Mouse (Mus musculus): ENCODE results near the gene Syngr4. TPM values are rescaled to one million over a fixed set of nuclear protein-coding genes. Genes with fewer than 3 reads are reported as not detected.

The Syngr4 gene
- polyA plus RNA-seq, 1 experiment from 2014 or later: 1.1 TPM

DNA sequence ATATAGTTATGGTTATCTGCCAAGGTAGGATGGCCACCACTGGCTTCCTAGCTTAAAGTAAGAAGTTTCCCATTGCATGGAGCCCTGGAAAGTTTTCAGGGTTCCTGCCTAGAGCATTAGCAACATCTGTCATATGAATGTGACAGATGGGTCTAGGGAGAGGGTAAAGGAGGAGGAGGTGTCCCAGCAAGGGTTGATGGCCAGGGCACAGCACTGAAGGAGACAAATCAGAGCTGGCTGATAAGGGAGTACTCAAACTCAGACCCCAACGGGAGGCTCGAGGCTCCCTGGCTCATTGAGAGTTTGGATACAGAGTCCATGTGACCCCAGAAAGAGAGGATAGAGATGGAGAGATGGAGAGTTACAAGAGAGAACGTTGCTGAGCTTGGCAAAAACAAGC is 45.9 kb downstream of the Syngr4 start:
- Histone ChIP-seq H3K9ac (ENCODE audit: low read length) (no peak overlapping the region), H3K9me3 (ENCODE audit: control insufficient read depth, low read length) (no peaks in the 10 kb centered on the region), H3K4me2 (ENCODE audit: low read depth, low read length, severe bottlenecking) (no peak overlapping the region), H3K36me3 (ENCODE audit: control insufficient read depth, insufficient read depth, low read length) (no peaks in the 10 kb centered on the region), H3K27me3 (ENCODE audit: control insufficient read depth, insufficient read depth, low read length) (no peaks in the 10 kb centered on the region), H3K4me1 (replicated peaks; ENCODE audit: control insufficient read depth, insufficient read depth, low read length) (0 out of 2 replicates have a peak, but pooled peaks cover 4% of the 10 kb centered on the region), H3K4me3 (ENCODE audit: low read depth, low read length) (no peak overlapping the region), H3K27ac (ENCODE audit: low read depth, low read length) (no peak overlapping the region)
- DNase-seq (ENCODE audit: low spot score) (no peak), ATAC-seq (replicated peaks; ENCODE audit: low FRiP score) (no peak)
- 79% methylated on average over 3 of the region's 3 CpGs for WGBS

DNA sequence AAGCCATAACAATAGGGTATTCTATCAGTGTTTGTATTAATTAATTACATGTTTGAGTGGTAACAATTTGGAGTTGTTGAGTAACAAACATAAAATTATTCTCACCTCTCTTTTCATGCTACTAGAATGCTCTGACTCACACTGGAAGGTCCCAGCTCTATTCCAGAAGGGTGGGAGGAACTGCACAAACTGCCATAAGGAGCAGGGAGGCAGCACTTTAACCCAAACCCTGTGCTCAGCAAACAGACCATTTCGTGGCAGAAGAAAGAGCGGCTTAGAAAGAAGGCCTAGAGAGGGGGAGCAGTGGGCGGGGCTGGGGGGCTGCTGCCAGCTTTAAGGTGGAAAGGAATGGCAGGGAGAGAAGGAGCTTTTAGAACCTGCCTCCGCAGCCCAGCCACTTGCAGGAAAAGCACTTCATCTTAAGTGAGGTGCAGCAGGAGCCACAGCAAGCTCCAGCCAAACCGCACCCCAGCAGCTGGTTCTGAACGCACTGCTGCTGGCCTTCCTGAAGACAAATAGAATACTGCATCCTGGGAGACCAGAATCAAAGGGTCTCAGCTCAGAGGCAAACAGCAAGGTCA is 48.0 kb downstream of the Syngr4 start:
- Histone ChIP-seq H3K9me3 (ENCODE audit: control insufficient read depth, low read length) (no peaks in the 10 kb centered on the region), H3K27me3 (ENCODE audit: control insufficient read depth, insufficient read depth, low read length) (no peaks in the 10 kb centered on the region), H3K36me3 (ENCODE audit: control insufficient read depth, insufficient read depth, low read length) (no peaks in the 10 kb centered on the region), H3K9ac (ENCODE audit: low read length) (0 out of 2 replicates have a peak overlapping the region, but pooled peaks have one; percentile 12), H3K4me3 (ENCODE audit: low read depth, low read length) (no peak overlapping the region), H3K27ac (ENCODE audit: low read depth, low read length) (no peak overlapping the region), H3K4me1 (replicated peaks; ENCODE audit: control insufficient read depth, insufficient read depth, low read length) (0 out of 2 replicates have a peak, but pooled peaks cover 4% of the 10 kb centered on the region), H3K4me2 (ENCODE audit: low read depth, low read length, severe bottlenecking) (no peak overlapping the region)
- no peak for DNase-seq (ENCODE audit: low spot score)
- ATAC-seq (replicated peaks; ENCODE audit: low FRiP score): no peak
- WGBS: 10% methylated on average over 6 of the region's 6 CpGs

DNA sequence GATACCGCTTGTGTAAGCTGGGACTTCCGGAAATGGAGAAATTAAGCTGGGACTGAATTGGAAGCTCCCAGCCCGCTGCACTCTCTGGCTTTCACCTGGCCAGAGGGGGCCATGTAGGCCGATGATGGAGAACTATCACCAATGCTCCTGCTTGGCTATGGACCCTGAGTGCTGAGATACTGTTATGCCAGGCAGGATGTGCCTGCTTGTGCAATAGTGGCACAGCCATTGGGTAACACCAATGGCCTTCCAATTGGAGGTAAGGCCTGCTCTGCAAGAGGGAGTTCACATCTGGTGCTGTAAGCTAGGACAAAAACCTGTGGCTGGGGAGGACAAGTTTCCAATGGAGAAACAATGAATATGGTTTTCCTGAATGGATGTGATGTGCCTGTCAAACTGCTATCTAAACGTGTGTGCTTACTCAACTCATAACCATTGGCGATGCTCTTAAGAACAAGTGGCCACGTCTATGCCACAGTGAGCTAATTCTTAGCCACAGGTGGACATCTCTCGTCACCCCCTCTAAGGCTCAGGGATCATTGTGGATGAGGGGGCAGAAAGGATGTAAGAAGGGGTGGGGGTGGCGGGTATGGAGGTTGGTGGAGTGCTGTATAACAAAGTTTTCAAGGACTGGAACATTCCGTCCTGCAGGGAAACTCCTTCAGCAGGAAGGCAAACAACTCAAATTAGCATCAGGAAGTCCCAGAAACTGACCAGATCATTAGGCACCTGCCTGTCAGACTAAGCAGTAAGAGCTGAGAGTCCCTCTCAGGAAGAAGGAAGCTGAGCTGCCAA is 53.4 kb downstream of the Syngr4 start:
- no peak overlapping the region for H3K9ac ChIP-seq (ENCODE audit: low read length)
- no peak overlapping the region for H3K27ac ChIP-seq (ENCODE audit: low read depth, low read length)
- H3K4me3 ChIP-seq (ENCODE audit: low read depth, low read length): no peak overlapping the region
- no peaks in the 10 kb centered on the region for H3K4me1 ChIP-seq (replicated peaks; ENCODE audit: control insufficient read depth, insufficient read depth, low read length)
- no peaks in the 10 kb centered on the region for H3K9me3 ChIP-seq (ENCODE audit: control insufficient read depth, low read length)
- no peaks in the 10 kb centered on the region for H3K36me3 ChIP-seq (ENCODE audit: control insufficient read depth, insufficient read depth, low read length)
- ATAC-seq (replicated peaks; ENCODE audit: low FRiP score): no peak
- H3K27me3 ChIP-seq (ENCODE audit: control insufficient read depth, insufficient read depth, low read length): no peaks in the 10 kb centered on the region
- WGBS: 87% methylated on average over 10 of the region's 10 CpGs
- H3K4me2 ChIP-seq (ENCODE audit: low read depth, low read length, severe bottlenecking): no peak overlapping the region
- no peak for DNase-seq (ENCODE audit: low spot score)

Other genes starting within 250 kb of the Syngr4 start
- gene Fut2, start 230.3 kb downstream of the Syngr4 start, polyA plus RNA-seq (2014; fragmentation: Nextera tagmentation; extraction: Ambion mirVana): 0.15 TPM in 1 of 2 replicates, not detected in the other
- 0.41 TPM in 1 of 2 replicates, not detected in the other for gene Ntn5, start 212.7 kb downstream of the Syngr4 start, polyA plus RNA-seq (2014; fragmentation: Nextera tagmentation; extraction: Ambion mirVana)
- 0.39 and 0.52 TPM in 2 replicates for gene Sec1, start 202.3 kb downstream of the Syngr4 start, polyA plus RNA-seq (2014; fragmentation: Nextera tagmentation; extraction: Ambion mirVana)
- 3.6 and 4.1 TPM in 2 replicates for gene Car11, start 196.9 kb downstream of the Syngr4 start, polyA plus RNA-seq (2014; fragmentation: Nextera tagmentation; extraction: Ambion mirVana)
- 2.9 and 3.3 TPM in 2 replicates for gene Dbp, start 191.6 kb downstream of the Syngr4 start, polyA plus RNA-seq (2014; fragmentation: Nextera tagmentation; extraction: Ambion mirVana)
- gene Rpl18, start 181.3 kb downstream of the Syngr4 start, polyA plus RNA-seq (2014; fragmentation: Nextera tagmentation; extraction: Ambion mirVana): 936 and 958 TPM in 2 replicates
- 27.0 and 27.9 TPM in 2 replicates for gene Sphk2, start 178.7 kb downstream of the Syngr4 start, polyA plus RNA-seq (2014; fragmentation: Nextera tagmentation; extraction: Ambion mirVana)
- gene Fam83e, start 175.5 kb downstream of the Syngr4 start, polyA plus RNA-seq (2014; fragmentation: Nextera tagmentation; extraction: Ambion mirVana): 0.80 and 1.2 TPM in 2 replicates
- not detected in 2 replicates for gene Spaca4, start 170.9 kb downstream of the Syngr4 start, polyA plus RNA-seq (2014; fragmentation: Nextera tagmentation; extraction: Ambion mirVana)
- 5.2 and 6.6 TPM in 2 replicates for gene Lmtk3, start 113.0 kb downstream of the Syngr4 start, polyA plus RNA-seq (2014; fragmentation: Nextera tagmentation; extraction: Ambion mirVana)
- gene Sult2b1, start 112.0 kb downstream of the Syngr4 start, polyA plus RNA-seq (2014; fragmentation: Nextera tagmentation; extraction: Ambion mirVana): 1.4 and 1.6 TPM in 2 replicates
- gene Cyth2, start 82.1 kb downstream of the Syngr4 start, polyA plus RNA-seq (2014; fragmentation: Nextera tagmentation; extraction: Ambion mirVana): 194 and 207 TPM in 2 replicates
- 0.37 and 0.45 TPM in 2 replicates for gene Kcnj14, start 71.9 kb downstream of the Syngr4 start, polyA plus RNA-seq (2014; fragmentation: Nextera tagmentation; extraction: Ambion mirVana)
- gene Grwd1, start 65.8 kb downstream of the Syngr4 start, polyA plus RNA-seq (2014; fragmentation: Nextera tagmentation; extraction: Ambion mirVana): 84.8 and 88.2 TPM in 2 replicates
- 68.3 and 69.4 TPM in 2 replicates for gene Kdelr1, start 23.9 kb downstream of the Syngr4 start, polyA plus RNA-seq (2014; fragmentation: Nextera tagmentation; extraction: Ambion mirVana)
- gene Grin2d, start 18.3 kb downstream of the Syngr4 start, polyA plus RNA-seq (2014; fragmentation: Nextera tagmentation; extraction: Ambion mirVana): 0.16 and 0.31 TPM in 2 replicates
- gene Tmem143, start 227 bp upstream of the Syngr4 start, polyA plus RNA-seq (2014; fragmentation: Nextera tagmentation; extraction: Ambion mirVana): 2.6 and 3.2 TPM in 2 replicates
- gene Emp3, start 24.7 kb upstream of the Syngr4 start, polyA plus RNA-seq (2014; fragmentation: Nextera tagmentation; extraction: Ambion mirVana): 15.2 and 20.6 TPM in 2 replicates
- 2.4 and 3.1 TPM in 2 replicates for gene Ccdc114, start 27.4 kb upstream of the Syngr4 start, polyA plus RNA-seq (2014; fragmentation: Nextera tagmentation; extraction: Ambion mirVana)
- gene Abcc6, start 133.6 kb upstream of the Syngr4 start, polyA plus RNA-seq (2014; fragmentation: Nextera tagmentation; extraction: Ambion mirVana): 0.15 and 0.20 TPM in 2 replicates
- gene Nomo1, start 137.0 kb upstream of the Syngr4 start, polyA plus RNA-seq (2014; fragmentation: Nextera tagmentation; extraction: Ambion mirVana): 20.2 TPM in 2 replicates
- 0.20 and 0.48 TPM in 2 replicates for gene Kcnj11, start 204.1 kb upstream of the Syngr4 start, polyA plus RNA-seq (2014; fragmentation: Nextera tagmentation; extraction: Ambion mirVana)